Mouse (Mus musculus) cerebellum, postnatal 10 days (tissue): Measurements from ENCODE around the gene Vps13a.

Experiments
- DNase-seq, 2 experiments: peaks; one replicate each; pipeline ENCODE4 v3.0.0; 2021; ENCODE audit warnings: mixed read lengths in 2 of 2

Vps13a gene

DNA sequence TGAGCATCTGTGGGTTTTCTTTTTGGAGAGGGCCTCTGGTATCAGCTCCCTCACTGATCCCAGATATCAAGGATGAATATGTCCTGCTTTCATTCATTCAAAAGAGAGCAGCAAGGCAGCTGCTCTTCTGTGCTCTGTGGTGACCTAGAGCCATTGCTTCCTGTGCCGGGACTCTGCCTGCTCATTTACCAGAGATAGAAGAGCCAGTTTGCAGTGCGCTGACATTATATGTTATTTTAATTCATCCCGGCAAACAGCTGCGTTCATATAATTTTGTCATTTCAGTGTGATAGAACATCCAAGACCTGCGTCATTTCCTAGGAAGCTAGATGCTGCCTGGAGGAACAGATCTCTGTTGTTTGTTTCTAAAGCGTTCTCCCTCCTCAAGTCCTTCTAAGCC lies 203.9 kb downstream of the Vps13a start:
- DNase-seq: no peak
